Mouse (Mus musculus) midbrain, embryonic 12.5 days (tissue): ENCODE measurements at regions not wholly inside any gene's neighbourhood (a gene's known extent, or its start where the extent isn't known, plus 50 kb on each side); places are given as distances from the start of the nearest gene placed in this dataset.
A peak's percentile ranks its signal among the peaks of the same experiment; 100 is the strongest.
"Not testable (repeated sequence)": the region's sequence is repeated elsewhere in the genome, so short reads cannot be mapped to it uniquely, and the experiment has no call there.

Experiments
- ATAC-seq: fragments of 200-750 bp; cut with Nextera tagmentation; 2 replicates; pipeline ENCODE4 v1.8.0; 2017; ENCODE audit warnings: low read depth, moderate TSS enrichment, moderate library complexity; ENCODE audit not compliant: low FRiP score
- H3K27ac ChIP-seq: fragments of 300-500 bp; sonication (generic); replicated peaks from 2 replicates; pipeline ENCODE4 v1.5.1; 2016; ENCODE audit warnings: mild to moderate bottlenecking
- H3K27me3 ChIP-seq: fragments of 300-500 bp; sonication (generic); 2 replicates; pipeline ENCODE4 v1.6.1; 2016; ENCODE audit warnings: mild to moderate bottlenecking
- H3K36me3 ChIP-seq: fragments of 300-500 bp; sonication (generic); 2 replicates; pipeline ENCODE4 v1.6.1; 2016
- H3K4me1 ChIP-seq: fragments of 300-500 bp; sonication (generic); 2 replicates; pipeline ENCODE4 v1.6.1; 2016
- H3K4me2 ChIP-seq: fragments of 300-500 bp; sonication (generic); replicated peaks from 2 replicates; pipeline ENCODE4 v1.6.1; 2016; ENCODE audit warnings: mild to moderate bottlenecking, moderate library complexity
- H3K4me3 ChIP-seq: fragments of 300-500 bp; sonication (generic); 2 replicates; pipeline ENCODE4 v1.5.1; 2016; ENCODE audit warnings: mild to moderate bottlenecking
- H3K9ac ChIP-seq: fragments of 300-500 bp; sonication (generic); replicated peaks from 2 replicates; pipeline ENCODE4 v1.6.1; 2016; ENCODE audit warnings: mild to moderate bottlenecking, moderate library complexity
- H3K9me3 ChIP-seq: fragments of 300-500 bp; sonication (generic); 2 replicates; pipeline ENCODE4 v1.6.1; 2016; ENCODE audit warnings: mild to moderate bottlenecking
- WGBS: fragments of 180-500 bp; shearing (Covaris S2); methylation state at CpG from one replicate; pipeline ENCODE4 v1.1.7; 2016; 5-methylcytosine and 5-hydroxymethylcytosine counted together

DNA sequence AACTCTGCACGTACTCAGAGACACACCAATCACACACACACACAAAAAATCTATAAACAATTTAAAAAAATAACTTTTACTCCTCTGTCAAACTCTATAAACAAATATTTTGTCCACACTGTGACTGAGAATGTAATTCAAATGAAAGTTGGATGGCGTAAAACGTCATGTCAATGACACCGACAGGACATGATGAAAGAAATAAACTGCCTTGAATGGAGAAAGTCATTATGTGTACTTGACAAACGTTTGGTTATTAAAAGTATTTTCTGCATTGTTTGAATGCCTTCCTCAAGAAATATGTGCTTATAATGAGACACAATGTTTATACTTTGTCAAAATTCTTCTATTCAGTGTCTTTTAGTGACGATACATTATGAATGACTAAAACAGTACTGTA lies 1171.6 kb upstream of the Pcdh20 start:
- 87% methylated on average over 6 of the region's 6 CpGs for WGBS
- H3K27me3 ChIP-seq, result no peaks in the 10 kb centered on the region
- no peak overlapping the region for H3K4me2 ChIP-seq
- H3K4me1 ChIP-seq, result no peaks in the 10 kb centered on the region
- no peak overlapping the region for H3K4me3 ChIP-seq
- H3K27ac ChIP-seq, result no peak overlapping the region
- ATAC-seq, result no peak
- no peaks in the 10 kb centered on the region for H3K36me3 ChIP-seq
- H3K9ac ChIP-seq, result no peak overlapping the region
- no peaks in the 10 kb centered on the region for H3K9me3 ChIP-seq

DNA sequence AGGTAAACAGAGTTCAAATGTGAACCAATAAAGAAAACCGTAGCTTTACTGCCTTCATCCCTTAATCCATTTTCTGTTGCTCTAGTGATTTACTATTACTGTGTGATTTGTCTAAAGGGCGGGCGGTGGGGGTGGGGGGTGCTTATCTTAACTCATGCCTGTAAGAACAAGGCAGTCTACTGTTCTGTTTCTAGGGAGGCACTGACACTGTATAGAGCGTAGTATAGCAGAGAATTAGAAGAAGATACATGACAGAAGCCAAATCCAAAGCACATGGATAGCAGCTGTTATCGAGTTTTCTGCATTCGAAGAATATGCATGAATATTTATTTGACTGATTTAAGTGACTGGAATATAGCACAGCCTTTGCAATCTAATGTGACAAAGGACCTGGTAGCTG lies 1168.1 kb upstream of the Pcdh20 start:
- ATAC-seq, result no peak
- Histone ChIP-seq H3K27me3 (no peaks in the 10 kb centered on the region), H3K4me1 (no peaks in the 10 kb centered on the region)

DNA sequence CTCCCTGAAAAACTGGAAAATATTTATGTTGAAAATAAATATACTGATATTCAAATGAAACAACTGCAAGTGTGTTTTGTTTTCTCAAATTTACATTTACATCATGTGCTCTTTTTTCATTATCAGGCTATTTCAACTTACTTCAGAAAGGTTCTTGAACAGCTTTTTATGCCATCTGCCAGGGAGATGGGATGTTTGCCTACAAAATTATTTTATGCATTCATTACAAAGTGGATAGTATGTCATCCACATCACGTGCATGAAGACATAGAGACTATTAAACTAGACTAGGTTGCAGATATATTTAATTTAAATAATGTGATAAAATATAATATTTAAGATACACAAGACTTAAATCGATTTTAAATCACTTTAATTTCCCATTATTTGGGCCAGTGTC lies 1165.5 kb upstream of the Pcdh20 start:
- Histone ChIP-seq H3K4me3 (no peak overlapping the region), H3K9me3 (no peaks in the 10 kb centered on the region), H3K4me1 (no peaks in the 10 kb centered on the region), H3K27me3 (no peaks in the 10 kb centered on the region), H3K36me3 (no peaks in the 10 kb centered on the region), H3K27ac (no peak overlapping the region), H3K9ac (no peak overlapping the region), H3K4me2 (no peak overlapping the region)
- no peak for ATAC-seq
- 73% methylated on average over 2 of the region's 2 CpGs for WGBS

More for the DNA sequence above, 1168.1 kb upstream of the Pcdh20 start:
- no peak overlapping the region for H3K9ac ChIP-seq
- H3K4me3 ChIP-seq, result no peak overlapping the region
- H3K4me2 ChIP-seq, result no peak overlapping the region
- H3K9me3 ChIP-seq, result no peaks in the 10 kb centered on the region
- WGBS, result 73% methylated on average over 6 of the region's 6 CpGs
- H3K27ac ChIP-seq, result no peak overlapping the region
- no peaks in the 10 kb centered on the region for H3K36me3 ChIP-seq

DNA sequence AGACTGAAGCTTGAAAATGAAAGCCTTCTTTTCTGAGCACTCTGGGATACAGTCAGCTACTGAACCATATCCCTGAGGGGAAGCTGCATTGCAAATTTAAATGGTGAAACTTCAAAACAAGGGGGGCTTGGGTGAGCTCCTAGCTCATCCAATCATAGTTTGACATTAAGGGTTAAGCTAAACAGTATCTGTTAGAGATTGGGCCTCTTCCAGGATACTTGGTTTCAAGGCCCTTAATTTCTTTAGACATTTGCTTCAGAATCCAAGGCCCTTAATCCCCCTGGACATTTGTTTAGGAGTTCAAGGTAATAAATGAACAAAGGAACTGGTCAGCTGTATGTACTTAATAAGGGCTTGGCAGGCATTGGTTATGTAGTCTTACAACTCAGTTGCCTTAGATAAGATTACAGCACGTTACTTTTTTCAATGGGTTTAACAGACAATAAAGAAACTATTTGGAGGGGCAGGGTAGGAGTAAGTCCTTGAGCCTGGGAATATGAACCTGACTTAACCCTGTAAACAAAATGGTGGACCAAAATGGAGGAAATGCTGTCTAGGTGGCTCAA lies 1163.4 kb upstream of the Pcdh20 start:
- no peaks in the 10 kb centered on the region for H3K9me3 ChIP-seq
- no peak overlapping the region for H3K9ac ChIP-seq
- H3K4me1 ChIP-seq, result no peaks in the 10 kb centered on the region
- no peak overlapping the region for H3K27ac ChIP-seq
- peak; percentile 47; the same call in 1 of the 2 replicates for ATAC-seq
- 22% methylated on average over 1 of the region's 1 CpGs for WGBS
- H3K36me3 ChIP-seq, result no peaks in the 10 kb centered on the region
- H3K4me3 ChIP-seq, result no peak overlapping the region
- H3K4me2 ChIP-seq, result no peak overlapping the region
- no peaks in the 10 kb centered on the region for H3K27me3 ChIP-seq

DNA sequence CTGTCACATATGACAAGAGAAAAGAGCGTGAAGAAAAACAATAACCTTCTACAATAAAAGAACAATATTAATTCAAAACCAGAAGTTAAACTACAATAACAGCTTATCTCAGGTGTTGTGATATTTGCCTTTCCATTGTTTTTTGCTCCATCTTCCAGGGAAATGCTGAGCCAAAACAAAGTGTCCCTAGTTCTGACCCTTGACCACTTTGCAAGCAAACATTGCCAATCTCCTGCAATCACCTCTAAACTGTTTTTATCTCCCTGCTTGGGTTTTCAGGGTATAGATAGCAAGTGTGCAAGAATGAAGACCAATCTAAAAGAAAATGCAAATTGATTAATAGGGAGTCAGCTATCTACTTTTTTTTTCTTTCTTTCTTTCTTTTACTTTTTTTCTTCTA lies 1162.5 kb upstream of the Pcdh20 start:
- Histone ChIP-seq H3K4me2 (no peak overlapping the region), H3K27me3 (no peaks in the 10 kb centered on the region), H3K4me3 (no peak overlapping the region), H3K27ac (no peak overlapping the region), H3K4me1 (no peaks in the 10 kb centered on the region), H3K9me3 (no peaks in the 10 kb centered on the region), H3K36me3 (no peaks in the 10 kb centered on the region), H3K9ac (no peak overlapping the region)
- no peak for ATAC-seq
- WGBS, result 97% methylated on average over 1 of the region's 1 CpGs

DNA sequence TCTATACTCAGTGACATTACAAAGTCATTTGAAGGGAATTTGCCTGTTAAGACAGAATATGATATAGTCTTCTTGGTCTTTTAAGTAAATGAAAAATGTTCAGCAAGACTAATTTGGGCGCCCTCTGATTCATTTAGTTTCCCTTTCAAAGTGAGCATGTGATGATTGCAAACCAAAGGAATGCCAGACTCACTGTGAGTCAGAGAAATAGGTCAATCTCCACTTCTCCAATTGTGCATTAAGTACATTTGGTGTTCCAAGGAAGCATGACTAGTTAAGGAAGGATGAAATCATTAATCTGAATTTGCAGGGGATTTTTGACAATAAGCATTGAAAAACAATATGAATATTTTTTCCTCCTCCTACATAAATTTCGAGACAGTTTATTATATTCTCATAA lies 1139.5 kb upstream of the Pcdh20 start:
- Histone ChIP-seq H3K27me3 (no peaks in the 10 kb centered on the region), H3K36me3 (no peaks in the 10 kb centered on the region), H3K27ac (no peak overlapping the region), H3K4me2 (no peak overlapping the region), H3K9ac (no peak overlapping the region), H3K9me3 (no peaks in the 10 kb centered on the region), H3K4me1 (no peaks in the 10 kb centered on the region), H3K4me3 (no peak overlapping the region)
- ATAC-seq, result no peak
- 75% methylated on average over 2 of the region's 2 CpGs for WGBS

DNA sequence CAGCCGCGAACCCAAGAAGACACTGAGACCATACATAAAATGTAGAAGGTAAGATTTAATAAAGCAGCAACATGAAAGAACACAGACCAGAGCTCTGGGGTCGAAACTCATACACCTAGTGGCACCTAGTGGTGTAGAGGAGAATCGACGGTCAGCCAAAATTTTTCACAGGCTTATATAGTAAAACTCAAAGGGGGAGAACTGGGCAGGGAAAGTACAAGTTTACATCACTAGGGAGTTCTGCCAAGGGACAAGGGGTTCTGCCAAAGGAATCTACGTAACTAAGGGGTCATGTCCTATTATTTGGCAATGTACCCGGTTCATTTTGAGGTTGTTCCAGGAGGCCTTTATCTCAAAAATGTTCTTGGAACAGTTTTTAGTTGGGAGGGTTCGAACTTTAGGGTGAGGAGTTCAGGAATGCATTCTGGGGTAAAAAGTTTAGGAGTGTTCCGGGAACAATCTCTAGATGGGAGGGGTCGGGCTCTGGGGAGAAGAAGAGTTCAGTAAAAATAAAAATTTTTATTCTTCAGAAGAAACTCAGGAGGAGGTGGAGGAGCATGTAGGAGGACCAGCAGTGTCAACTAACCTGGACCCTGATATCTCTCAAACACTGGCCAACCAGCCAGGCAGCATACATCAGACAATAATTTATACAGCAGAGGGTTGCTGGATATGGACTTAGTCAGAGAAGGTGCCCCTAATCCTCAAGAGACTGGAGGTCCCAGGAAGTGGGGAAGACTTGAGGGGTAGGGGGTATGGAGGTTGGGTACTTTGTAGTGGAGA lies 1138.7 kb upstream of the Pcdh20 start:
- ATAC-seq, result not testable (repeated sequence)
- WGBS, result 56% methylated on average over 10 of the region's 10 CpGs

DNA sequence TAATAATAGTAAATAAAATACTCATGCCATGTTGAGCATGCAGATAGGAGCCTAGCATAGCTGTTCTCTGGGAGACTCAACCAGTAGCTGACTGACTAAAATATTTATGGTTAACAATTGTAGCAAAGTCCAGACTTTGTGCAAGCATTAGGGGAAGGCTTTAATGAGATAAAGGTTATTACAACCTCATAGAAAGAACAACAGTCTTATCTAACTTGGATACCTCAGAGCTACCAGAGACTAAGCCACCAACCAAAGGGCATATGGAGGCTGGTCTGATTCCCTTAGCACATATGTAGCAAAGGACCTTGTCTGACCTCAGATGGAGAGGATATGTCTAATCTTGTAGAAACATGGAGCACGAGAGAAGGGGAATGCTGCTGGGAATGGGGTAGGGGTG lies 1136.4 kb upstream of the Pcdh20 start:
- H3K4me3 ChIP-seq, result no peak overlapping the region
- 85% methylated on average over 1 of the region's 1 CpGs for WGBS
- ATAC-seq, result no peak

More for the DNA sequence above, 1138.7 kb upstream of the Pcdh20 start:
- H3K9me3 ChIP-seq, H3K27ac ChIP-seq, H3K4me2 ChIP-seq, H3K27me3 ChIP-seq, H3K4me1 ChIP-seq, H3K36me3 ChIP-seq, H3K4me3 ChIP-seq, H3K9ac ChIP-seq: not testable (repeated sequence)

DNA sequence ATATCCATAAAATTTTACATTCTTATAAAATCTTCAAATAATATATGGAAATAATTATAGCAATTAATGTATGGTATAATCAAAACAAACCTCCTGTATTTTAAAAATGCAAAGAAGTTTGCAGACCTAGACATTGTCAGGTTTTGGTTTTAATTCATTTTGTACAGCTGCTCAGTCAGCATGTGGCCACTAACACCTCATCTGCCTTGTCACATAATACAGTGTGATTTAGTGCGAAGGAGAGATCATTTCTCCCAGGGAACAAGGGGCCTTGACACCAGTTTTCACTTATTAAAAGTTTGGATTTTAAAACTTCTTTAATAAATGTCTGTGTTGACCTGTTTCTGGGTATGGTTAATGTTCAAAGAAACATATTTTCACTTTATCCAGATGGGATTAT lies 1126.6 kb upstream of the Pcdh20 start:
- H3K4me1 ChIP-seq, result no peaks in the 10 kb centered on the region
- no peak overlapping the region for H3K27ac ChIP-seq
- 88% methylated on average over 1 of the region's 1 CpGs for WGBS
- H3K4me3 ChIP-seq, result no peak overlapping the region
- H3K27me3 ChIP-seq, result no peaks in the 10 kb centered on the region
- no peak overlapping the region for H3K9ac ChIP-seq
- no peak for ATAC-seq
- no peak overlapping the region for H3K4me2 ChIP-seq
- no peaks in the 10 kb centered on the region for H3K36me3 ChIP-seq
- no peaks in the 10 kb centered on the region for H3K9me3 ChIP-seq

More for the DNA sequence above, 1136.4 kb upstream of the Pcdh20 start:
- Histone ChIP-seq H3K4me2 (no peak overlapping the region), H3K4me1 (no peaks in the 10 kb centered on the region), H3K36me3 (no peaks in the 10 kb centered on the region), H3K9ac (no peak overlapping the region), H3K27ac (no peak overlapping the region), H3K9me3 (no peaks in the 10 kb centered on the region), H3K27me3 (no peaks in the 10 kb centered on the region)

DNA sequence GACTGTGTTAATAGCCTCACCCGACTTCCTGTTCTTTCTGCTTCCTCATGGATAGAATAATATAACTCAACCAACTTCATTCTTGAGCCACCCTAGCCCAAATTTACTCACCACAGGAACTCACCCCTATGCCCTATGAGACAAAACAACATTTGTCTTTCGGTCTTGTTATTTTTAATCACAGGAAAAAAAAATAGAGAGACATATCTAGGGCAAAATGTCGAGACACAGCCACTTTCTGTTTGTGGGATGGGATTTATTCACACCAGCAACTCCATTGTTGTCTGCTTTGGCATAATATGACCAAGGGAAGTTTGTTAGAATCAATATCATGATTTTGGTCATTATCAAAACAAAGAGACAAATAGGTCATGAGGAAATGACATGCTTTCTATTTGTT lies 1102.4 kb upstream of the Pcdh20 start:
- Histone ChIP-seq H3K27ac (no peak overlapping the region), H3K9ac (no peak overlapping the region), H3K27me3 (no peaks in the 10 kb centered on the region), H3K9me3 (no peaks in the 10 kb centered on the region), H3K4me1 (no peaks in the 10 kb centered on the region), H3K36me3 (no peaks in the 10 kb centered on the region), H3K4me3 (no peak overlapping the region), H3K4me2 (no peak overlapping the region)
- no peak for ATAC-seq
- WGBS, result 75% methylated on average over 3 of the region's 3 CpGs

DNA sequence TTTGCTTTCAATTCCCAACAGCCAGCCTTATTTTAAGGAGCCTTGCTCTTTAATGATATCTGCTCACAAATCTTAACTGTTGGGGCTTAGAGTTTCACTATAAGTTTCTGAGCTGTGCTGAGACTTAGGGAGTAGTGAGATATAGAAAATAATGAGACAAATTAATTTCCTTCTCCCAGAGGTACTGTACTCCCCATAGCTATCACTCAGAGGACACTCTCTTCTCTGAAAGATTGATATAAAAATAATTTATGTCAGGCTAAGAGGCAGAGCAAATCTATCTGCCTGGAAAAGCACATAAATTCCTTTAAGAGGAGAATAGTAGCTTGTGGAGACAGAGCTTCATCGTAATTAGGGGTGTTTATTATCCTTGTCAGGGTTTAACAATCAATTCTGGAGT lies 1100.5 kb upstream of the Pcdh20 start:
- Histone ChIP-seq H3K27ac (no peak overlapping the region), H3K4me1 (no peaks in the 10 kb centered on the region), H3K4me2 (no peak overlapping the region), H3K9ac (no peak overlapping the region), H3K9me3 (no peaks in the 10 kb centered on the region), H3K27me3 (no peaks in the 10 kb centered on the region), H3K4me3 (no peak overlapping the region), H3K36me3 (no peaks in the 10 kb centered on the region)
- 65% methylated on average over 1 of the region's 1 CpGs for WGBS
- no peak for ATAC-seq

DNA sequence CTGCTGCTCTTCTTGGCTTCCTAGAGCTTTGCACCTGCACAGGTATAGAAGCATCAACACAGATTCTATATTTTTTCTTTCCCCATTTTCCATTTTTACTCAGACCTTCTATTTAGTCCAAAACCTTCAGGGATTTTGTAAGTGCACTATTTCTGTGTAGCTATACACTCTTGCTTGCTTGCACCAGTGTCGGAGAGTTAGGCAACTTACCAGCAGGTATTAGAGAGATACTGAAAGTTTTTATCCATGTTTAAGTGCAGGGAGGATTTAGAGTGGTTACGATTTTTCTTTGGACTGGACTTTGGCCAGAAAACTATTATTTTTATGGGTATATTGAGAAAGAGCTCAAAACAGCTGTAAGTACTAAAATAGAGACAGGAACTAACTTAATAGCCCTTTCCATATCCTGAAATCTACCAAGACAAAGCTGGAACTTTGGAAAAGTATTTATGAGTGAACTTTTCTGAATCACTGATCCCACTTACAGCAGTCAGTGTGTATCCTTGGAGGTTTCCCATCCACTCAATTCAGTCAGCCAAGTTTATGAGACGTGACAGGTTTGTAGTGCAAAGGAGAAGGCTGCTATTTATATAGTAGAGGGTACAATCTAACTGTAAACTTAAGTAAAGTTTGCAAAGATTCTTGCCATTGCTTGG lies 1088.8 kb upstream of the Pcdh20 start:
- no peak overlapping the region for H3K9ac ChIP-seq
- 0 out of 2 replicates have a peak, but pooled peaks cover 4% of the 10 kb centered on the region for H3K4me1 ChIP-seq
- no peak overlapping the region for H3K4me2 ChIP-seq
- WGBS, result 83% methylated on average over 3 of the region's 3 CpGs
- no peaks in the 10 kb centered on the region for H3K27me3 ChIP-seq
- H3K4me3 ChIP-seq, result no peak overlapping the region
- H3K9me3 ChIP-seq, result no peaks in the 10 kb centered on the region
- no peak for ATAC-seq
- no peak overlapping the region for H3K27ac ChIP-seq
- no peaks in the 10 kb centered on the region for H3K36me3 ChIP-seq
